Mouse (Mus musculus) urinary bladder, postnatal 14 days (tissue): ENCODE measurements around the gene Ophn1.

ENCODE experiments used
- DNase-seq: peaks from one replicate; pipeline ENCODE4 v3.0.0; 2021; ENCODE audit warnings: low spot score

Ophn1 gene

GRCm38 (mm10) chrX:98803813-98804212, 87.0 kb downstream of the Ophn1 start:
- no peak for DNase-seq

GRCm38 (mm10) chrX:98774247-98774950, 116.4 kb downstream of the Ophn1 start:
- no peak for DNase-seq

- no peak for DNase-seq
Measured at GRCm38 (mm10) chrX:98755089-98755488, 135.7 kb downstream of the Ophn1 start.

- no peak for DNase-seq
Measured at GRCm38 (mm10) chrX:98751279-98751817, 139.5 kb downstream of the Ophn1 start.

- no peak for DNase-seq
Measured at GRCm38 (mm10) chrX:98736758-98737157, 154.1 kb downstream of the Ophn1 start.

- DNase-seq: no peak
Measured at GRCm38 (mm10) chrX:98722991-98723390, 167.8 kb downstream of the Ophn1 start.

GRCm38 (mm10) chrX:98707766-98708165, 183.1 kb downstream of the Ophn1 start:
- DNase-seq: no peak

GRCm38 (mm10) chrX:98701635-98702034, 189.2 kb downstream of the Ophn1 start:
- peak; percentile 40 for DNase-seq

GRCm38 (mm10) chrX:98682603-98683002, 208.2 kb downstream of the Ophn1 start:
- DNase-seq: no peak

- DNase-seq: no peak
Measured at GRCm38 (mm10) chrX:98681281-98681680, 209.5 kb downstream of the Ophn1 start.

- DNase-seq: no peak
Measured at GRCm38 (mm10) chrX:98670988-98671387, 219.8 kb downstream of the Ophn1 start.

GRCm38 (mm10) chrX:98651431-98651830, 239.4 kb downstream of the Ophn1 start:
- DNase-seq: no peak

- DNase-seq: no peak
Measured at GRCm38 (mm10) chrX:98628666-98629404, 262.0 kb downstream of the Ophn1 start.

- peak; percentile 13 for DNase-seq
Measured at GRCm38 (mm10) chrX:98618865-98619264, 272.0 kb downstream of the Ophn1 start.

GRCm38 (mm10) chrX:98617426-98617825, 273.4 kb downstream of the Ophn1 start:
- no peak for DNase-seq

- DNase-seq: no peak
Measured at GRCm38 (mm10) chrX:98574201-98574600, 316.6 kb downstream of the Ophn1 start.

- DNase-seq: no peak
Measured at GRCm38 (mm10) chrX:98546458-98546857, 344.4 kb downstream of the Ophn1 start.

GRCm38 (mm10) chrX:98515329-98515728, 375.5 kb downstream of the Ophn1 start:
- no peak for DNase-seq

GRCm38 (mm10) chrX:98514359-98514904, 376.4 kb downstream of the Ophn1 start:
- no peak for DNase-seq
